Mouse (Mus musculus) C2C12 (cell line): ENCODE measurements at regions not wholly inside any gene's neighbourhood (a gene's known extent, or its start where the extent isn't known, plus 50 kb on each side); places are given as distances from the start of the nearest gene placed in this dataset.

Experiments used
- H3K27me3 ChIP-seq: one replicate; pipeline ENCODE4 v1.6.1; 2011; ENCODE audit not compliant: control insufficient read depth, insufficient read depth, insufficient read length
- H3K36me3 ChIP-seq: one replicate; pipeline ENCODE4 v1.6.1; 2011; ENCODE audit not compliant: control insufficient read depth, insufficient read depth
- H3K4me3 ChIP-seq: one replicate; pipeline ENCODE4 v1.5.1; 2011; ENCODE audit warnings: mild to moderate bottlenecking, control low read depth; ENCODE audit not compliant: poor library complexity, insufficient read depth, severe bottlenecking
- H3K79me2 ChIP-seq: one replicate; pipeline ENCODE4 v1.6.1; 2011; ENCODE audit not compliant: control insufficient read depth, insufficient read depth
- H3K79me3 ChIP-seq: one replicate; pipeline ENCODE4 v1.6.1; 2011; ENCODE audit warnings: low read depth, control low read depth
- H3ac ChIP-seq: one replicate; pipeline ENCODE3; 2011; ENCODE audit warnings: low read depth; ENCODE audit not compliant: control insufficient read depth, insufficient read length
- CEBPB ChIP-seq: IDR thresholded peaks from one replicate; pipeline ENCODE4 v1.6.1; 2011; ENCODE audit warnings: low read depth, mild to moderate bottlenecking, control low read depth, moderate library complexity
- CTCF ChIP-seq: IDR thresholded peaks from one replicate; pipeline ENCODE4 v1.5.1; 2011; ENCODE audit not compliant: control insufficient read depth, insufficient read depth, insufficient read length
- FOSL1 ChIP-seq: IDR thresholded peaks from one replicate; pipeline ENCODE4 v1.8.0; 2011; ENCODE audit warnings: mild to moderate bottlenecking, low read length; ENCODE audit not compliant: poor library complexity, insufficient read depth, severe bottlenecking
- MAX ChIP-seq: IDR thresholded peaks from one replicate; pipeline ENCODE4 v1.6.1; 2011; ENCODE audit warnings: mild to moderate bottlenecking, control low read depth
- MYOD1 ChIP-seq: IDR thresholded peaks from one replicate; pipeline ENCODE4 v1.6.1; 2011; ENCODE audit warnings: low read depth; ENCODE audit not compliant: control insufficient read depth, insufficient read length
- MYOG ChIP-seq: IDR thresholded peaks from one replicate; pipeline ENCODE4 v1.6.1; 2011; ENCODE audit not compliant: control insufficient read depth, insufficient read length; ENCODE audit errors: extremely low read depth
- USF1 ChIP-seq: IDR thresholded peaks from one replicate; pipeline ENCODE4 v1.6.1; 2011; ENCODE audit warnings: low read depth, mild to moderate bottlenecking, control low read depth, moderate library complexity

GRCm38 (mm10) chr1:119293839-119294238 is 128.2 kb downstream of the Inhbb start:
- H3K27me3 ChIP-seq = no peaks in the 10 kb centered on the region
- no peak overlapping the region for H3K4me3 ChIP-seq
- TF ChIP-seq CTCF = no peak
- no peak for TF ChIP-seq FOSL1
- no peak for TF ChIP-seq MYOD1
- no peak for TF ChIP-seq USF1
- H3ac ChIP-seq = no peak overlapping the region
- H3K36me3 ChIP-seq = no peaks in the 10 kb centered on the region
- no peaks in the 10 kb centered on the region for H3K79me3 ChIP-seq
- no peaks in the 10 kb centered on the region for H3K79me2 ChIP-seq

DNA sequence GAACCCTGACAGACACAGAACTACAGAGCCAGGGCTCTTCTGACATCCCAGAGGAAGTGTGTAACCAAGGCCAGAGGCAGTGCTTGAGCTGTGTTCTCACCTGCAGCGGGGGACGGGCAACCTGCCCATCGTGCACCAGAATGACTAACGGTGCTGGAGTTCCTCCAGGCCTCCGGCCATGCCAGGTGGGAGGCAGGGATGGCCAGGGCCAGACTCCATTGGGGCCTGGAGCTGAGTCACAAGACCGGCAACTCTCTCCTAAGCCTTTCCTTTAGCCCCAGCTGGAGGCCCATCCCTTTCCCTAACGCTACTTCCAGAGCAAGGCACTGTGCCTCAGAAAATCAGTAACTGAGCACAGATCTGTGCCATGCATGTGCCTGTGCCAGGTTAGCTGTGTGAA is 129.8 kb downstream of the Inhbb start:
- H3K79me2 ChIP-seq = no peaks in the 10 kb centered on the region
- no peak overlapping the region for H3ac ChIP-seq
- no peak overlapping the region for H3K4me3 ChIP-seq
- no peaks in the 10 kb centered on the region for H3K79me3 ChIP-seq
- no peaks in the 10 kb centered on the region for H3K36me3 ChIP-seq
- TF ChIP-seq USF1 = no peak
- TF ChIP-seq MYOD1 = no peak
- TF ChIP-seq FOSL1 = no peak
- TF ChIP-seq MYOG = no peak
- no peak for TF ChIP-seq CTCF
- no peak for TF ChIP-seq MAX
- TF ChIP-seq CEBPB = no peak
- H3K27me3 ChIP-seq = no peaks in the 10 kb centered on the region

- Histone ChIP-seq H3K36me3 (no peaks in the 10 kb centered on the region), H3K4me3 (no peak overlapping the region), H3K79me2 (no peaks in the 10 kb centered on the region), H3ac (no peak overlapping the region), H3K79me3 (no peaks in the 10 kb centered on the region), H3K27me3 (no peaks in the 10 kb centered on the region)
- TF ChIP-seq CTCF = no peak
- TF ChIP-seq FOSL1 = no peak
- no peak for TF ChIP-seq MYOG
- TF ChIP-seq CEBPB = no peak
- TF ChIP-seq MAX = no peak
Observed at GRCm38 (mm10) chr1:119290165-119290916, 131.7 kb downstream of the Inhbb start.

DNA sequence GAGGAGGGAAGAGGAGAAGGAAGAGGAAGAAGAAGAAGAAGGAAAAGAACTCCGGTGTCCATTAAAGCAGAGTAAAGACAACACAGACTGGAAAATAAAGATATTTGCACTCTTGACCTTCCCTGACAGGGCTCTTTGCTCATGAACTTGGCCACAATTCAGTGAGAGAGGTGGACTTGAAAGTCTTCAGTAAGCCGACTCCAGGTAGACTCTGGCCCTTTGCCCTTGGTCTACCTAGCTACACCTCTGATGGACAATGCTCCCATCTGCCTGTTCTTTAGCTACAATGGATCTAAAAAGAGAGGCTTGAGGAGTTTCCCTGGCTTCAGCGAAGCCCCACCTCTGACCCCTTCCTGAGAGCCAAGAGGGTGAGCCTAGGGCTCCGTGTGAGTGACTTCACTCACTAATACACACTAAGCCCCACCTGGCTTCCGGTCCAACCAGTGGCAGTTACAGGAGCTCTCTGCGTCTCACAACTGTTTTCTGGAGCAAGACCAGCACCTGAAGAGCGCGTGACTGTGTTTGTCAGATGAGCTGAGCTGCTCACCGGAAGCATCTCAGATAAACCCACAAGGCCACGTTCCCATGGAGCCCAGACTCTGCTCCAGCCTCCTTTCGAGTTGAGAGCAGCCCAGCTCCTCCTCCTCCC is 132.4 kb downstream of the Inhbb start:
- no peaks in the 10 kb centered on the region for H3K79me2 ChIP-seq
- H3K27me3 ChIP-seq = no peaks in the 10 kb centered on the region
- H3ac ChIP-seq = no peak overlapping the region

GRCm38 (mm10) chr1:119282416-119282815 is 139.6 kb downstream of the Inhbb start:
- Histone ChIP-seq H3K27me3 (no peaks in the 10 kb centered on the region), H3K36me3 (no peaks in the 10 kb centered on the region), H3K79me2 (no peaks in the 10 kb centered on the region), H3K79me3 (no peaks in the 10 kb centered on the region), H3ac (no peak overlapping the region), H3K4me3 (no peak overlapping the region)
- no peak for TF ChIP-seq MYOG
- no peak for TF ChIP-seq MYOD1
- TF ChIP-seq CTCF = no peak
- TF ChIP-seq USF1 = no peak
- no peak for TF ChIP-seq CEBPB

More for the DNA sequence above, 132.4 kb downstream of the Inhbb start:
- TF ChIP-seq CEBPB (no peak), MYOD1 (no peak), MYOG (no peak), MAX (no peak), USF1 (no peak), CTCF (no peak), FOSL1 (no peak)
- Histone ChIP-seq H3K79me3 (no peaks in the 10 kb centered on the region), H3K4me3 (no peak overlapping the region), H3K36me3 (no peaks in the 10 kb centered on the region)
